Mouse (Mus musculus) heart, postnatal 0 days (tissue): ENCODE data around the gene Rora. TPM values are rescaled to one million over a fixed set of nuclear protein-coding genes. Genes with fewer than 3 reads are reported as not detected.

Experiments used
- ATAC-seq: fragments of 200-750 bp; cut with Nextera tagmentation; 2 replicates; pipeline ENCODE4 v1.8.0; 2017; ENCODE audit warnings: low read depth, moderate number of reproducible peaks, moderate library complexity; ENCODE audit not compliant: insufficient read depth
- DNase-seq: peaks from one replicate; pipeline ENCODE4 v3.0.0-alpha.2; 2016; ENCODE audit warnings: low spot score
- H3K27ac ChIP-seq: fragments of 300-500 bp; sonication (generic); 2 replicates; pipeline ENCODE4 v1.5.1; 2014; ENCODE audit warnings: low read depth, mild to moderate bottlenecking
- H3K27me3 ChIP-seq: fragments of 300-500 bp; sonication (generic); 2 replicates; pipeline ENCODE4 v1.6.1; 2014; ENCODE audit warnings: low read length, mixed read lengths; ENCODE audit not compliant: control insufficient read depth, insufficient read depth
- H3K36me3 ChIP-seq: fragments of 300-500 bp; sonication (generic); replicated peaks from 2 replicates; pipeline ENCODE4 v1.6.1; 2014; ENCODE audit warnings: low read length, mixed read lengths; ENCODE audit not compliant: control insufficient read depth, insufficient read depth
- H3K4me1 ChIP-seq: fragments of 300-500 bp; sonication (generic); 2 replicates; pipeline ENCODE4 v1.6.1; 2014; ENCODE audit warnings: antibody characterized with exemption; ENCODE audit not compliant: control insufficient read depth, insufficient read depth
- H3K4me2 ChIP-seq: fragments of 300-500 bp; sonication (generic); 2 replicates; pipeline ENCODE4 v1.6.1; 2014; ENCODE audit warnings: low read depth, mild to moderate bottlenecking, low read length, moderate library complexity
- H3K4me3 ChIP-seq: fragments of 300-500 bp; sonication (generic); 2 replicates; pipeline ENCODE4 v1.5.1; 2014; ENCODE audit warnings: low read depth, low read length
- H3K9ac ChIP-seq: fragments of 300-500 bp; sonication (generic); replicated peaks from 2 replicates; pipeline ENCODE4 v1.6.1; 2014; ENCODE audit warnings: low read depth, low read length, mixed read lengths
- H3K9me3 ChIP-seq: fragments of 300-500 bp; sonication (generic); replicated peaks from 2 replicates; pipeline ENCODE4 v1.6.1; 2016; ENCODE audit warnings: low read length; ENCODE audit not compliant: control insufficient read depth
- CTCF ChIP-seq: IDR thresholded peaks from 2 replicates; pipeline ENCODE4 v1.5.1; 2016; ENCODE audit warnings: antibody characterized with exemption, control low read depth, low read depth
- EP300 ChIP-seq: IDR thresholded peaks from 2 replicates; pipeline ENCODE4 v1.6.1; 2016; ENCODE audit warnings: antibody characterized with exemption, low read depth
- WGBS: fragments of 180-500 bp; shearing (Covaris S2); extraction: QIAGEN DNeasy Blood & Tissue Kit; methylation state at CpG from one replicate; pipeline ENCODE4 v1.1.7; 2014; 5-methylcytosine and 5-hydroxymethylcytosine counted together
- polyA plus RNA-seq: library from polyadenylated mRNA; unstranded; fragments of >200 nt; fragmentation: Nextera tagmentation; extraction: Ambion mirVana; gene quantifications from 2 replicates; pipeline ENCODE4 v1.2.1, GENCODE M21; 2015
- total RNA-seq: library from RNA; depleted of rRNA; stranded (reverse); fragments of >200 nt; gene quantifications from 2 replicates; pipeline ENCODE4 v1.2.3, GENCODE M21; 2014; ENCODE audit warnings: low replicate concordance

Rora gene
- total and polyA plus RNA-seq, 2 experiments from 2014 or later: 7.9 to 9.8 TPM

DNA sequence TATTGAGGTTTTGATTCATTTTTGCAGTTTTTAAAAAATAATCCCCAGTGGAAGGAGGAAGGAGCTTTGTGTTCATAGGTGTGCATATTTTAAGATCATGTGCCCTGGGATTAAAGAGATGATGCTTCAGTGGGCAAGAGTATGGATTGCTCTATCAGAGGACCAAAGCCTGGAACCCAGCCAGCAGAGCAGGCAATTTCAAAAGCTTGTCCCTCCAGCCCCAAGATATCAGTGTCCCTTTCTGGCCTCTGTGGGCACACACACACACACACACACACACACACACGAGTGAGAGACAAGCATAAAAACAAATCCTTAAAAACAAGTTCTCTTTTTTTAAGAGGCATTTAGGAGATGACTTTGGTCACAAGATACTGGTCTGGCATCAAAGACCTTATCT lies 727.0 kb downstream of the Rora start:
- H3K27me3 ChIP-seq: no peaks in the 10 kb centered on the region
- no peak for ATAC-seq
- WGBS: 10% methylated on average over 1 of the region's 1 CpGs
- DNase-seq: no peak
- no peak overlapping the region for H3K4me2 ChIP-seq
- no peak overlapping the region for H3K4me3 ChIP-seq
- no peaks in the 10 kb centered on the region for H3K9me3 ChIP-seq
- peaks cover 22% of the 10 kb centered on the region for H3K36me3 ChIP-seq
- no peak overlapping the region for H3K27ac ChIP-seq
- no peaks in the 10 kb centered on the region for H3K4me1 ChIP-seq
- TF ChIP-seq EP300: no peak
- TF ChIP-seq CTCF: no peak
- no peak overlapping the region for H3K9ac ChIP-seq

- Histone ChIP-seq H3K27me3 (no peaks in the 10 kb centered on the region), H3K9ac (no peak overlapping the region), H3K4me3 (no peak overlapping the region), H3K4me2 (no peak overlapping the region), H3K36me3 (peaks cover 10% of the 10 kb centered on the region; the same call in 1 of the 2 replicates), H3K9me3 (no peaks in the 10 kb centered on the region), H3K4me1 (no peaks in the 10 kb centered on the region), H3K27ac (no peak overlapping the region)
- WGBS: 68% methylated on average over 7 of the region's 7 CpGs
- no peak for DNase-seq
- ATAC-seq: no peak
- TF ChIP-seq EP300 (no peak), CTCF (no peak)
Measured at GRCm38 (mm10) chr9:69381741-69382140, 728.2 kb downstream of the Rora start.

- Histone ChIP-seq H3K27me3 (no peaks in the 10 kb centered on the region), H3K4me2 (no peak overlapping the region), H3K9me3 (no peaks in the 10 kb centered on the region), H3K4me3 (no peak overlapping the region), H3K27ac (no peak overlapping the region), H3K9ac (no peak overlapping the region), H3K4me1 (no peaks in the 10 kb centered on the region), H3K36me3 (no peaks in the 10 kb centered on the region)
- WGBS: 88% methylated on average over 17 of the region's 17 CpGs
- DNase-seq (no peak), ATAC-seq (no peak)
- TF ChIP-seq EP300 (no peak), CTCF (no peak)
Measured at GRCm38 (mm10) chr9:69384475-69384874, 730.9 kb downstream of the Rora start.

GRCm38 (mm10) chr9:69384905-69385304 lies 731.3 kb downstream of the Rora start:
- no peak overlapping the region for H3K27ac ChIP-seq
- H3K4me2 ChIP-seq: no peak overlapping the region
- H3K9ac ChIP-seq: no peak overlapping the region
- no peaks in the 10 kb centered on the region for H3K27me3 ChIP-seq
- ATAC-seq (no peak), DNase-seq (no peak)
- 73% methylated on average over 1 of the region's 1 CpGs for WGBS
- TF ChIP-seq EP300 (no peak), CTCF (no peak)
- no peak overlapping the region for H3K4me3 ChIP-seq
- no peaks in the 10 kb centered on the region for H3K9me3 ChIP-seq
- no peaks in the 10 kb centered on the region for H3K4me1 ChIP-seq
- no peaks in the 10 kb centered on the region for H3K36me3 ChIP-seq

DNA sequence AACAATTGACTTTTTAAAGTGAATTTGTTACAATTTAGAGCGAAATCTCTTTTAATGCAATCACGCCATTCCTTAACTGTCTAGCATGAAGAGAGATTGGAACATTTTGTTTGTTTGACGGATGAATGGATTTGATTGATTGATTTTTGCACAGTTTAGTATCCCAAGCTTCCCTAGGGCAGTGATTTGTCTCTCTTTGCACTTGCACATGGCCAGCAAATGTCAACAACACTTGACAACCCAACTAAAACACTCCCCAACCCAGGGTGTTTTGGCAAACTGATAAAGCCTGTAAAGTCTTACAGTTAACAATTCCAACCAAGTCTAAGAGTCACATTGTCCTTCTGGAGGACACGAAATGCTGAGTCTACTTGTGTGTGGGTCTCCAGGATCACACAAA lies 733.7 kb downstream of the Rora start:
- no peak for ATAC-seq

GRCm38 (mm10) chr9:69390631-69391030 lies 737.0 kb downstream of the Rora start:
- no peak overlapping the region for H3K4me2 ChIP-seq
- H3K4me1 ChIP-seq: no peaks in the 10 kb centered on the region
- DNase-seq (no peak), ATAC-seq (no peak)
- no peaks in the 10 kb centered on the region for H3K27me3 ChIP-seq
- H3K9me3 ChIP-seq: no peaks in the 10 kb centered on the region
- no peak overlapping the region for H3K4me3 ChIP-seq
- H3K9ac ChIP-seq: no peak overlapping the region
- H3K36me3 ChIP-seq: no peaks in the 10 kb centered on the region
- no peak overlapping the region for H3K27ac ChIP-seq
- WGBS: 72% methylated on average over 4 of the region's 4 CpGs
- TF ChIP-seq EP300 (no peak), CTCF (no peak)

More for the DNA sequence above, 733.7 kb downstream of the Rora start:
- H3K27me3 ChIP-seq: no peaks in the 10 kb centered on the region
- no peak overlapping the region for H3K9ac ChIP-seq
- no peak overlapping the region for H3K27ac ChIP-seq
- 79% methylated on average over 4 of the region's 4 CpGs for WGBS
- no peak overlapping the region for H3K4me3 ChIP-seq
- H3K4me1 ChIP-seq: no peaks in the 10 kb centered on the region
- no peaks in the 10 kb centered on the region for H3K36me3 ChIP-seq
- H3K4me2 ChIP-seq: no peak overlapping the region
- H3K9me3 ChIP-seq: no peaks in the 10 kb centered on the region
- no peak for DNase-seq
- no peak for TF ChIP-seq EP300
